Mouse (Mus musculus) CD8-positive naive resting alpha-beta T cell, adult 2 months (primary cell): ENCODE data around the gene Pias3.
"Not testable (repeated sequence)": the region's sequence is repeated elsewhere in the genome, so short reads cannot be mapped to it uniquely, and the experiment has no call there.

Experiments
- DNase-seq, 2 experiments: peaks; one replicate each; pipeline ENCODE4 v3.0.0; 2022; ENCODE audit warnings: low read depth in 2 of 2, low spot score in 2 of 2

The Pias3 gene

DNA sequence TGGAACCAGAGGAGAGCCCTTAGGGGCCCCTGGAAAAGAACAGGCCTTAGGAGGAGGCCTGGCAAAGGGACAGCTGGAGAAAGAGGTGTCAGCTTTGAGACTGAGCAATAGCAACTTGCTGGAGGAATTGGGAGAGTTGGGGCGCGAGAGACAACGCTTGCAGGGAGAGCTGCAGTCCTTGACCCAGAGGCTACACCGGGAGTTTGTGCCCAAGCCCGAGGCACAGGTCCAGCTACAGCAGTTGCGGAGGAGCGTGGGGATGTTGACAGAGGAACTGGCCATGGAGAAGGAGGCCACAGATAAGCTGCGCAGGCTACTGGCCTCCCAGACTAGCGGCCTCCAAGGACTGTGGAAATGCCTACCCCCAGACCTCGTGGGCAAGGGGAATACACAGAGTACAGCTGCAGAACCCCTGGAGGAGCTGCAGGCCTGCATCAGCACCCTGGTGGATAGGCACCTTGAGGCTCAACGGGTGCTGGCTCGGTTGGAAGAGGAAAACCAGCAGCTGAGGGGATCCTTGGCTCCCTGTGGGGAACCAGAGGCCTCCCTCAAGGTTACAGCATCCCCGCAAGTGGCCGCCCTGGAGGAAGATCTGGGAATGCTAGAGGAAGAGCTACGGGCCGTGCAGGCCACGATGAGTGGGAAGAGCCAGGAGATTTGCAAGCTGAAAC is 11.9 kb upstream of the Pias3 start:
- DNase-seq, result no peak

DNA sequence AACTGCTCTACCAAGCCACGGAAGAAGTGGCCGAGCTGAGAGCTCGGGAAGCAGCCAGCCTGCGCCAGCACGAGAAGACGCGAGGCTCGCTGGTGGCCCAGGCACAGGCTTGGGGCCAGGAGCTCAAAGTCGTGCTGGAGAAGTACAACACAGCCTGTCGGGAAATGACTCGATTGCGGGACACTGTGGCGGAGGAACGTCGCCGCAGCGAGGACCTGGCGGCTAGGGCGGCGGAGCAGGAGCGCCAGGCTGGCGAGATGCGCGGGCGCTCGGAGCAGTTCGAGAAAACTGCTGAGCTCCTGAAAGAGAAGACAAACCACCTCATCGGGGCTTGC is 11.4 kb upstream of the Pias3 start:
- no peak for DNase-seq

DNA sequence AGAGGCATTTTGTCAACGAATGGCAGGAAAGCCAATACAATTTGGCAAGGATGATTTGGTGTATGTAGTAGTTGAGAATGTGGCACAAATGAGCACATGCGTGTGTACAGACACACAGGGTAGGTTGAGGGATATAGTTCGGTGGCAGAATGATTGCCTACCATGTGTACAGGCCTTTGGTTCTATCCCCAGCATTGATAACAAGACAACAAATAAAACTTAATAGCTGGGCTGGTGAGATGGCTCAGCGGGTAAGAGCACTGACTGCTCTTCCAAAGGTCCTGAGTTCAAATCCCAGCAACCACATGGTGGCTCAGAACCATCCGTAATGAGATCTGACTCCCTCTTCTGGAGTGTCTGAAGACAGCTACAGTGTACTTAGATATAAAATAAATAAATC is 10.1 kb upstream of the Pias3 start:
- not testable (repeated sequence) for DNase-seq

DNA sequence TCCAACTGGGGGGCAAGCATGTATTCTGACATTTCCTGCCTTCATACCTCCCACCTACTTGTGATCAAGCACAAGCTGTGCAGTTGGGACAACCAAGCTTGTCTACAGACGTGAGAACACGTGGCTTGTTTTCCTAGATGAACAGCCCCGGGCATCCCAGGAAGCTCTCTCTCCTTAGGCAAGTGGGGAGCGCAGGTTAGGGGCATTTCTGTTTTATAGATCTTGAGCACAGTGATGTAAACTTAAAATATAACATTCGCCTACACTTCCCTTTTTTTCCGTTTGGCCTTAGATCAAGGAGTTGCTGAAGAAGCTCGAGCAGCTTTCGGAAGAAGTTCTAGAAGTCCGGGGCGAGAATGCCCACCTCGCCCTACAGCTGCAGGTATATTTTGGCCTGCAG is 7.3 kb upstream of the Pias3 start:
- DNase-seq, result no peak

DNA sequence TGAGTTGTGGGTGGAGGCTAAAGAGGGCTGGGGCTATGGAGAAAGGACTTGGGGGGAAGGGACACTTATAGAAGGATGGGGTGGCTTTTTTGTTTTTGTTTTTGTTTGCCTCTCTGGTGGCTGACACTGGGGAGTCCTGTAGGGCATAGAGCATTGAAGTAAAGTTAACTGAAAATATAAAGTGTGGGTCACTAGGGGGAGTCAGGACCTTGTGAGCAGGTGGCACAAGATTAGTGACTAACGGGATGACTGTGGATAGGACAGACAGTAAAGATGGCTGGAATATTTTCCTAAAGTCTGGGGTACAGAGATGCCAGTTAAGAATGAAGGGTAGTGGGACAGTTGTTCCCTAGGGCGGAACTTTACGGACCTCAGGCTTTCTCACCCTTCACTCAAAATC is 5.9 kb upstream of the Pias3 start:
- no peak for DNase-seq

DNA sequence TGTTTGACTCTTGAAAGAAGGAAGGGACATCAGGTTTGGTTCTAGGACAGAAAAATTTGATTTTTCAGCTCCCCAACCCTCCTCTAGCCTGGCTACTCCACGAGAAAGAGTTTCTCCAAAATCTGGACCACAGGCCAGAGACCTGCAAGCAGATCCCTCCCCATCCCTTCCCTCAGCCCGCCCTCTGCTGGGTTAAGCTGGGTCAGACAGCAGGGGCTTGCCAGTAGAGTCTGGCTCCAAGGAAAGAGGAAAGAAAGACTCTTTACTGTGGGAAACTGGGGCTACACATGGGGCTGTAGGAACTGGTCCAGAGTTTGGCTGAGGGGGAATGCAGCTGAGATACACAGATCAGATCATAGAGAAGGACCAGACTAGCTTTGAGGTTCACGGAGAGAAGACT is 3.7 kb upstream of the Pias3 start:
- no peak for DNase-seq

DNA sequence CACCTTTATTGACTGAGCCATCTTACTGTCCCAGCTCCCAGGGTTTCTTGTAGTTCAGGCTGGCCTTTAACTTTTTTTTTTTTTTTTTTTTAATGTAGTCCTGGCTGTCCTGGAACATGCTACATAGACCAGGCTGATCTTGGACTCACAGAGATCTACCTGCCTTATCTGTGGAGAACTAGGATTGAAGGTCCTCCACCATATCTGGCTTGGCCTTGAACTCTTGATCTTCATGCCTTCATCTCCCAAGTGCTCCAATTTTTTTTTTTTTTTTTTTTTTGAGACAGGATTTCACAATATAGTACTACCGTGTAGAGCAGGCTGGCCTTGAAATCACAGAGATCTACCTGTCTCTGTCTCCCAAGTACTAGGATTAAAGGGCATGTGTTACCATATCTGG is 2.6 kb upstream of the Pias3 start:
- no peak for DNase-seq

DNA sequence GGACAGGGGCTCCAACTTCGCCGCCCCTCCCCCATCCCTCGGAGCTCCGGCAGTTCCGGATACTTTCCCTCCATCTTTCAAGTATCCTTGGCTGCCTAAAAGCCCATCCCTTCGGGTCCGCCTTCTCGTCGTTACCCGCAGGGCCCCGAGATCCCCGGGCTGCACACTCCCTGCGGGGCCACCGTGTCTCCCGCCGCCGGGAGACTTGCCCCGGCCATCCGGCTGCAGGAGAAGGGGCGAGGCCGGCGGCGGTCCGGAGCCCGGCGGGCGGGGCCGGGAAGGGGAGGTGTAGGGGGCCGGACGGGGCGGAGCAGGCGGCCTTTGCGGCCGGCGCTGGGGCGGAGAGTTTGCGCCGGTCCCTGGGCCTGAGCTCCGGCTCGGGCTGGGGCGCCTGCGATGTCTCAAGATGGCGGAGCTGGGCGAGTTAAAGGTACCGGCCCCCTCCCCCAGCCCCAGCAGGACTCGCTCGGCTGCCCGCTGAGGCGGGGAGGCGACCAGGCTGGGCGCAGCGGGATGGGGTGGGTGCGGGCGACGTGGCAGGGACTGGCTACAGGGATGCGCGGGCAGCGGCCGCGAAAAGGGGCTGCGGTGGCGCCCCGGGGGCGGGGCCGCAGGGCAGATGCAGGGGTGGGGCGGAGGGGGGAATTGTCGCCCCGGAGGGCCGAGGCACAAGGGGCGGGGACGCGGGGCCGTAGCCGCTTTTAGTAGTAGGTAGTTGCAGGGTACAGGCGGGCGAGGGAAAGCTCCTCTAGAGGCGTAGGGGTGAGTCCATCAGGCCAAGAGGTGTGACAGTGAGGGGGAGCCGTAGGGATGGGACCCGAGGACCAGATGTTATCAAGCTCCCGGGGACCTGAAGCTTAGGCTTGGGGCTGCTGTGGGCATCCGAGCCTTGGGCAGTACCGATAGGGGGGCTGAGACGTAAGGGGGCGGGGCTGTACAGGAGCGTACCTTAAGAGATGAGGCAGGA is 865 bp downstream of the Pias3 start:
- DNase-seq, result peak; percentile 41 to 56

DNA sequence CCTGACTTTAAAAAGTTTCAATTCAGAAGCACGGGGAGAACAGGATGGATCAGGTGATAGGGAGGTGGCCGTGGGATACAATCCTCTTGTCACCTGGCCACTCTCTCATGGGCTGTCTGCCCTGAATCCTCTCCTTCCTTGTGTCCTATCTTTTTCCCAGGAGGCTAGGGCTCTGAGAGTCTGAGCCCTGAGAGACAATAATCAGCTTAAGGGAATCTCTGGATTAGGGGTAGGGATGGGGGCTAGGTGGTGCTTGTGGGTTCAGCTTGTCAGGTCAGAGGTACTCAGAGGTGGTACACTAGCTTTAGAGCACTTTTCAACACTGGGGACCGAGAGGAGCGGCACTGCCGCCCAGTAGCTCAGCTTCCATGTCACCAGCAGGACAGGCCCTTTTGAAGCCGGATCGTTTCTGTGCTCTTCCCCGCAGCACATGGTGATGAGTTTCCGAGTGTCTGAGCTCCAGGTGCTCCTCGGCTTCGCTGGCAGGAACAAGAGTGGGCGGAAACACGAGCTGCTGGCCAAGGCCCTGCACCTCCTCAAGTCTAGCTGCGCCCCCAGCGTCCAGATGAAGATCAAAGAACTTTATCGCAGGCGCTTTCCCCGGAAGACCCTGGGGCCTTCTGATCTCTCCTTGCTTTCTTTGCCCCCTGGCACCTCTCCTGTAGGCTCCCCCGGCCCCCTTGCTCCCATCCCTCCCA is 3.0 kb downstream of the Pias3 start:
- DNase-seq, result no peak

DNA sequence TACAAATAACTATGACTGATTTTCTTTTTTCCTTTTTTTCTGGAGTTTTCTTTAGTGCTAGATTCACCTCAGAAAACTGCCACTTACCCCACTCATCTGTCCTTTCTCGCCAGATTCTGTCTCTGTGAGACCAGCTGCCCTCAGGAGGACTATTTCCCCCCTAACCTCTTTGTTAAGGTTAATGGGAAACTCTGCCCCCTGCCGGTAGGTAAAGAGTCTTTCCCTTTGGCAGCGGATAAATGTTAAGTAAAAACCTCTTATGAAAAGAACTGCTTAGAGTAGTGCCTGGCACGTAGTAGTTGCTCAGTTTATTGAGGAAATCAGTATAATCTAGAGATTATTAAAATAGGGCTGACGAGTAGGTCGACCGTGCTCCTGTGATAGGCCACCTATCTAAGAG is 4.2 kb downstream of the Pias3 start:
- peak in 1 of 2 experiments; percentile 25 for DNase-seq

DNA sequence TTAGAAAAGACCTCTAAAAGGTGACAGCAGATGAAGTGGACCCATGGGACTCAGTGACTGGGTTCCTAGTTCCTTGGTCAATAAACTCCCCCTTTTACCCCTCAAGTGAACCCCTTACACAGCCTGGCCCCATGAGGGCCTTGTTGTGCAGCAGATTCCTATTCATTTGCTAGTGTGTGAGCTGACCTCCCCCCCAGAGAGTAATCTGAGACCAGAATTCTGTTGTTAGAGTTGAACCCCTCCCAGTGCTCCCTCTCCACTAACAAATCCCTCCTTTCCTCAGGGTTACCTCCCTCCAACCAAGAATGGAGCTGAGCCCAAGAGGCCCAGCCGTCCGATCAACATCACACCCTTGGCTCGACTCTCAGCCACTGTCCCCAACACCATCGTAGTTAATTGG is 4.8 kb downstream of the Pias3 start:
- DNase-seq, result no peak

DNA sequence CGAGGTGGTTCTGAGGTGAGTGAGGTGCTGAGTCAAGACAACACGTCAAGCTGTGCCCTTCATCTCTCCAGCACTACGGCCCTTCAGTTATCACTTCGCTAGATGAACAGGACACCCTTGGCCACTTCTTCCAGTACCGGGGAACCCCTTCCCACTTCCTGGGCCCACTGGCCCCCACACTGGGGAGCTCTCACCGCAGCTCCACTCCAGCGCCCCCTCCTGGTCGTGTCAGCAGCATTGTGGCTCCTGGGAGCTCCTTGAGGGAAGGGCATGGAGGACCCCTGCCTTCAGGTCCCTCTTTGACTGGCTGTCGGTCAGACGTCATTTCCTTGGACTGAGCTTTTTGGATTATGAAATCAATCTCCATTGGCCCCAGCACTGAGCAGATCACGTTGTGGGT is 8.6 kb downstream of the Pias3 start:
- DNase-seq, result peak in 1 of 2 experiments; percentile 21

DNA sequence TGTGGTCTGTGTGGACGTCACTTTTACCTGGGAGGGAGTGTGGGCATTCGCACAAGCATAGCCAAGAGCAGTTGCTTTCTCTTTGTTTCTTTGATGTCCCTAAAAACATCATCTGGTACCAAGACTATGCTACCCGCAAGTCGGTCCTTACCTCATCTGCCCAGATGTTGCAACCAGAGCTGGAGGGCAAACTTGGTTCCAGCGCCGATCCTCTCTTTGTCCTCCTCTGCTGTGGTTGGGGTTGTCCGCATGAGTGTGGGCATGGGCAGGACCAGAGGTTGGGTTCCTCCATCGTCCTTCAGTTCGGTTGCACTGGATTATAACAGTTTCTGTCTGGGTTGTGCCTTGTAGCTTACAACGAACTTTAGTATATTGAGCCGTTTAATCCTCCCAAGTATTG is 10.0 kb downstream of the Pias3 start:
- DNase-seq, result no peak

DNA sequence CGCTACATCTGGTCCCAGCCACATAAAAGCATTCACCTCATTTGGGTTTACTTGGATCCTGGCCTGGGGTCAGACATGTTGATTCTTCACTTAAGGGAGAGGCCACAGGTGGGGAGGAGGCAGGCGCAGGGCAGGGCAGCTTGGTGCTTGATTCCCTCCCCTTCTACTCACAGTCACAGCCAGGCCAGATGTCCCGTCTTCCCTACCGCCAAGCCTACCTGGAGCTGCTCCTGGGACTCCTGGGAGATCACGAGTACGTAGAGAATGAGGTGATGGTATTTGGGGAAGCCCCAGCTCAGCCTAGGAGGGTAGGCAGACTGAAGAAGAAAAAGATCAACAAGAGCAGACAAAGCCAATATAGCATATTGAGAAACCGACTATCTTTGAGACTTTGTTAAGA is 10.8 kb downstream of the Pias3 start:
- no peak for DNase-seq

DNA sequence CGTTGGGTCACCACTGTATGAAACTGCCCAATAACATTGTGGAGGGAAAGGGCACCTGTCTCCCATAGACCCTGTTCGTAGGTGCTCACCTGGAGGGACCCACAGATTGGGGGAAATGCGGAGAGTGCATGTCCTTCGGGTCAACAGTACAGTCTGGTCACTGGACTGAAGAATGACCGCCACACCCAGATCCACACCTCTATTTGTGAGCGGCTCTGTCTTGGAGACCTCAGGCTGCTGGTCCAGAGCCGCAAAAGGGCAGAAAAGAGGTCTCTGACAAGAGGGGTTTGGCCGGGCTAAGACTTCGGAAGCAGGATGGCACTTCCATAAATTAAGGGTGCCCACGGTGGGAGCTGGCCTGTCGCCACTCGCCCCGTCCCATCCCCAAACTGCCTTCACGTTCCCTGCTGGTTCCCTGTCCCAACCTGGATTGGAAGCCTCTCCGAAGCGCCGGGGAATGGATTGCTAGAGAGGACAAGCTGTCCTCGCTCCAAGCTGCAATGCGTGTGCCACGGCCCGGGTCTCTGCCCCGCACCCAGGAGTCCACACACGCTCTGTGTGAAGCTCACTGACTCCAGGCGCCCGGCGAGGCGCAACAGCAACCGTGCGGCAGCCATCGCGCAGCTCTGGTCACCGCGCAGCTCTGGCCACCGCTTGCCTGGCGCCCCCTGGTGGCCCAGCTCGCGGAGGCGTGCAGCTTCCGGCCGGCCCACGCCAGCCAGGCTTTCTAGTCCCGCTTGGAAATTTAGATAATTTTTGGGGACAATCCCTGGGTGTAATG is 11.9 kb downstream of the Pias3 start, which contains the start of gene Nudt17:
Nudt17 (minus strand) TSS at position 660 of the 781 bp plus-strand sequence.
- peak; percentile 46 to 53 for DNase-seq

DNA sequence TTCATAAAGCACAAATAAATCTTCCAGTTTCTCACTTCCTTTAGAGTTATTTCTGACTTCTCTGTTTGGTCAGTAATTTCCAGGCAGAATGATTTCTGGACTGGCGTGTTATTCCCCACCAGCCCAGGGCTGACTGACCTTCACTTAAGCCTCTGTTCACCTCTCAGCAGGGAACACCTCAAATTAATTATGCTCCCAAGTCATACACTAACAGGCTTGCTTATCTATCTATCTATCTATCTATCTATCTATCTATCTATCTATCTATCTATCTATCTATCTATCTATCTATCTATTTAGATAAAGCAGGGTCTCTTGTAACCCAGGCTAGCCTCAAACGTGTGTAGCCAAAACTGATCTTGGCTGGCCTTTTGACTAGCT is 12.5 kb downstream of the Pias3 start:
- DNase-seq, result no peak

DNA sequence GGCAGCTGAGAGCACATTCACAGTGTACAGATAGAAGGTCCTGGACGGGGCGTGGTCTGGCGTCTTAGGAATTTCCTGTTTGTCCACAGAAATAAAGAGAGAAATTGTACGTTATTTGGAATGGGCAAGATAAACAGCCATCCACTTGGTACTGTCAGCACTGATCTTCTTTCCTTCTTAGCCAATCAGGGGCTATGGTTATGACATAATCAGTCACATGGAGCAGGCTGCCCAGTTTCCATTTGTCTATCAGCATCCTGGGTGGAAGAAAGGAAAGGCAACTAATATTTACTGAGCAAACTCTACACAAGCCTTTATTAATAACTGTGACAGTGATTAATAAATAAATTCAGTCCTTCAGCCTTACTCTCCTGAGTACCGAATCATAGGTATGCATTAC is 18.1 kb downstream of the Pias3 start:
- no peak for DNase-seq

DNA sequence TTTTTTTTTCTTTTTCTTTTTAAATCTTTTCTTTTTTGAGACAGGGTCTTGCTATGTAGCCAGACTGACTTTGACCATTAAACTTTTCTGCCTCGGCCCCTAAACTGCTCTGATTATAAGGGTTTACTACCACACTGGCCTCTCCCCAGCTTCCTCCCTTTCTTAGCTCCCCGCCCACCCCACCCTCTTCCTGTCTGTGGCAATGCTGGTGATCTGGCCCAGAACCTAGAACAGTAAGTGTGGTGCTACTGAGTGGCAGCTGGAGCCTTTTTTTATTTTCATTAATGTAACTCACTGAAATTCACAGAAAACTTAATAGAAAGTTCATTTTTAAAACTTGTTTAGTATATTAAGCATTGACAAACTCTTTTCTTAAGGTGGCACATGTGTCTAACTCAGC is 19.7 kb downstream of the Pias3 start:
- no peak for DNase-seq

DNA sequence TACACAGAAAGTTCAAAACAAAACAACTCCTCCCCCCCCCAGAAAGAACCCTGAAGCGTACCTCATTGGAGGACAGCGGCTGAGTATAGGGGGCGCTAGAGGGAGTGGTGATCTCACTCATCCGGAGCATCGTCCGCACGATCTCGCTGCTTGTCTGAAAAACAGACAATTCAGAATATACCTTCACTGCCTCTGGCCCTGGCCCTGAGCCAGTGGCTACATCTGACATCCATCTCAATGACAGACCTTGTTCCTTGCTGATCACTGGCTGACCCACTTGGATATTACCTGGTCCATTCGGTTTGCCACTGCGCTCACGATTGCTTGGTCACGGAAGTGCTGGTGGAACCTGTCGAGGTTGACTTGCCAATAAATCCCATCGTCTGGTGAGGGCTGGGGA is 23.0 kb downstream of the Pias3 start:
- DNase-seq, result no peak

DNA sequence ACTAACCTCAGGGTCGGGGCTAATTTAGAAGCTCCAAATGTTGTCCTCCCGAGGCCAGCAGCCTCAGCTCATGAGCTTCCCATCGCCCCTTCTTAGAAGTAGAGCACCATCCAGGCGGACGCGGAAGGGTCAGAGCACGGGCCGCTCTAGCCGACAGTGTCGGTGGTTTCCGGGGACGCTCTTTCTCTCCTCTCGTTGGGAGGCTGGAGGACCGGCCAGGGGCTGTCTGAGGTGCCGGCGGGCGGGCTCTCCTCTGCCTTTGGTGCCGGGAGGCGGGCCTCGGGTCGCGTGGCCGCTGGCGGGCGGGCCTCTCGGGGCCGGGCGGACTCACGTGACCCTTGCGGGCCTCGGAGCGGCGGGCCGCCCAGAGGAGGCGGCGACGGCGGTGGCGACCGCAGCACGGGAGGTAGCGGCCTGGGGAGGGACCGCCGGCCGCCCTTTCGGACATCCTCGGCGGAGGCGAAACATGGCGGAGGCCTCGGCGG is 31.2 kb downstream of the Pias3 start, which contains the start of the genes Polr3c and Rnf115:
Polr3c (minus strand) TSS at position 286 of the 485 bp plus-strand sequence.
Rnf115 (plus strand) TSS at position 322 of the 485 bp plus-strand sequence.
- DNase-seq, result peak; percentile 81 to 86
